In the genomic region with DNA sequence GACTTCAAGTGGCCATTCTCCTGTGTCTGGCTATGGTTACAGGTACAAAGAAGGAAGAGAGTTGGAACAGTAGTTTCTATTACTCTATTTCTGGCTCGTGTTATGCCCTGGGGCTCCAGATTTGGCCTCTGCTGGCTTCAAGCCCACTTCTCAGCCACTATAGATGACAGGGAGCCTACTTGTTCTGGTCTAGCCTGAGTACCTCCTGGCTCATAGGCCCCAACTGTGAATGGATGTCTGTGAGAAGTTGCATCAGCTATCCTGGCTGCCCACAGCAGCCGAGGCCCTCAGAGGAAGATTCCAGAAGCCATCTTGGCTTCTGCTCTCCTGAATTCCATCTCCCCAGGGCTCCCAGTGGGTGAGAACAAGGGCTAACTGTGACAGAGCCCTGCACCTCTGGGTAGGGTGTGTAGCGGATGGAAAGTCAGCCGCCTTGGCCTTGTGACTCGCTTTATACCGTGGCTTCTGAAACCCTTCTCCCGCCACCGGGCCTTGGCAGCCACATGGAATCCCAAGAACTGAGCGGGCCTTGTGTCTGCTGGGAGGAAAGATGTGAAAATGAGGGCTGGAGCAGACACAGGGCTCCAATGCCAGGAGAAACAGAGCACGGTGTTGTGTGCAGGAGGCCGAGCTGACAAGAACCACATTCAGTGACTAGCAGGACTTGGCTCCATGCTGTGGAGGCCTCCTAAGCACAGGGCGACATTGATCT, we compare ENCODE assay signal across 10 mouse cellular contexts. TPM values are rescaled to one million over a fixed set of nuclear protein-coding genes. Genes with fewer than 3 reads are reported as not detected.
A peak's percentile ranks its signal among the peaks of the same experiment; 100 is the strongest.
DNase-seq lines count a peak whose midpoint lies in the region; ATAC-seq lines count a peak whose summit lies in the region.
"Had no signal": no experiment of that assay in that cellular context is flagged by ENCODE, and none has a peak within 500 bp of the region (broad histone marks: within the 10 kb centered on the region; RNA-seq: fewer than 3 reads in every experiment).

No protein-coding gene starts in this region.

- WGBS in kidney, embryonic 15.5 days = 84% methylated on average over 12 of the region's 12 CpGs
- 52% methylated on average over 12 of the region's 12 CpGs for WGBS in limb, embryonic 15.5 days

- H3K4me2 ChIP-seq in kidney, embryonic 15.5 days = no peak overlapping the region
- H3K4me2 ChIP-seq in limb, embryonic 15.5 days = no peak overlapping the region

- peaks cover 17% of the 10 kb centered on the region for H3K4me1 ChIP-seq in kidney, embryonic 15.5 days
- H3K4me1 ChIP-seq in limb, embryonic 15.5 days = peaks cover 47% of the 10 kb centered on the region

- no peak for ATAC-seq in kidney, embryonic 15.5 days (replicated peaks; ENCODE audit: low FRiP score)
- ATAC-seq in limb, embryonic 15.5 days (ENCODE audit: insufficient number of reproducible peaks, low FRiP score, low TSS enrichment, low read depth) = peak; percentile 78
- ATAC-seq: Patski had no signal

- no peak overlapping the region for H3K4me3 ChIP-seq in kidney, embryonic 15.5 days (replicated peaks)
- no peak overlapping the region for H3K4me3 ChIP-seq in limb, embryonic 15.5 days

- no peak overlapping the region for H3K27ac ChIP-seq in kidney, embryonic 15.5 days
- H3K27ac ChIP-seq in limb, embryonic 15.5 days = peak overlapping the region; percentile 82
- H3K27ac ChIP-seq: macrophage had no signal

- intact Hi-C loops in heart, postnatal 14 days (cut with DNase I) = loop anchor here (5.0 kb wide), 1 partner anchor 46 kb away; no protein-coding TSS in a partner anchor

- no peaks in the 10 kb centered on the region for H3K27me3 ChIP-seq in kidney, embryonic 15.5 days
- H3K27me3 ChIP-seq in limb, embryonic 15.5 days = no peaks in the 10 kb centered on the region
- H3K27me3 ChIP-seq: Patski had no signal

- H3K9ac ChIP-seq in kidney, embryonic 15.5 days = no peak overlapping the region
- no peak overlapping the region for H3K9ac ChIP-seq in limb, embryonic 15.5 days

- peak; percentile 49 for DNase-seq in kidney, adult 9 months
- peak; percentile 86 for DNase-seq in fibroblast of lung, adult 2 months (ENCODE audit: low read depth)
- DNase-seq in heart, postnatal 14 days = peak; percentile 14 to 19
- DNase-seq in T-cell, adult 2 months (ENCODE audit: low spot score) = no peak
- DNase-seq in urinary bladder, adult 18-20 months (ENCODE audit: low spot score in 2 of 2) = no peak
- DNase-seq in liver = no peak

- no peaks in the 10 kb centered on the region for H3K9me3 ChIP-seq in kidney, embryonic 15.5 days (replicated peaks)
- no peaks in the 10 kb centered on the region for H3K9me3 ChIP-seq in limb, embryonic 15.5 days

- no peaks in the 10 kb centered on the region for H3K36me3 ChIP-seq in kidney, embryonic 15.5 days
- H3K36me3 ChIP-seq in limb, embryonic 15.5 days = no peaks in the 10 kb centered on the region

RNA-seq across cellular contexts. Expression of a gene that starts 55.1 kb away (rescaled TPM):
- 2.1 and 2.3 TPM in 2 replicates for polyA plus RNA-seq in kidney, embryonic 15.5 days (2015; fragmentation: Nextera tagmentation; extraction: Ambion mirVana)
- total RNA-seq in heart, postnatal 14 days (2021) = 1 to 10 TPM; 3.9 to 4.3 TPM
- polyA plus RNA-seq in limb, embryonic 15.5 days (2015; fragmentation: Nextera tagmentation; extraction: Ambion mirVana) = 2.5 and 2.9 TPM in 2 replicates

Comparison
In these comparisons a context has a peak if more than half of its experiments do, and no peak if none do; other contexts are left out.
1. DNase-seq: peak in kidney, adult 9 months (single experiment), fibroblast of lung, adult 2 months (single experiment) and heart, postnatal 14 days (2 of 2); none in T-cell, adult 2 months (single experiment), urinary bladder, adult 18-20 months (0 of 2) and liver (single experiment).